Mouse (Mus musculus) megakaryocyte, embryonic 14.5 days (primary cell): Measurements from ENCODE around the gene Myof.

Experiments
- FLI1 ChIP-seq: IDR thresholded peaks from 2 replicates; pipeline ENCODE4 v1.6.1; 2012; ENCODE audit warnings: low read length, inconsistent platforms, mixed read lengths
- GATA1 ChIP-seq: IDR thresholded peaks from 3 replicates; pipeline ENCODE4 v1.6.1; 2012; ENCODE audit warnings: mixed read lengths, low read length, inconsistent platforms, borderline replicate concordance

- TF ChIP-seq GATA1, result no peak
- TF ChIP-seq FLI1, result no peak
Observed at GRCm38 (mm10) chr19:37970571-37970970, 72.8 kb downstream of the Myof start.
